Mouse (Mus musculus): ENCODE results near the gene Lrig3. TPM values are rescaled to one million over a fixed set of nuclear protein-coding genes. Genes with fewer than 3 reads are reported as not detected.

The Lrig3 gene
- total RNA-seq, 2 experiments from 2014 or later, result 2.3 to 2.5 TPM

DNA sequence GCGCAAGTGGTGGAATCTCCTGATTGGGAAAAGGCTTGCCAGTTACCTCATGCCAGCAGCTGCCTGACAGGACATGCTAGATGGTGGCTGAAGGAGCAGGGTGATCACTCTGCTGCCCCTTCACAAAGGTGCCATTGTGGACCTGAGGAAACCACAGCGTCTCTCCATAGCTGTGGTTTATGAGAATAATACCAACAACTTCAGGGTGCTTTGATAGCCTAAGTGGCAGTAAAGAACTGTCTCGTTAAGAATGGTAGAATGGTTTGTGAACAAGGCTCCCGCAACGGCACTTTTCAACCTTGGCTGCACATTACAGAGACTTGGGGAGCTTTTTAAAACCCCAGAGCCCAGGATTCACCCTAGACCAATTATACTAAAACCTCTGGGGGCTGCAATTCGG lies 29.7 kb downstream of the Lrig3 start:
- intact Hi-C loops (cut with DNase I), result loop anchor here (2.0 to 10.0 kb wide), 2 partner anchors 211 to 271 kb away; no protein-coding TSS in a partner anchor
- DNase-seq (ENCODE audit: low spot score), result no peak

DNA sequence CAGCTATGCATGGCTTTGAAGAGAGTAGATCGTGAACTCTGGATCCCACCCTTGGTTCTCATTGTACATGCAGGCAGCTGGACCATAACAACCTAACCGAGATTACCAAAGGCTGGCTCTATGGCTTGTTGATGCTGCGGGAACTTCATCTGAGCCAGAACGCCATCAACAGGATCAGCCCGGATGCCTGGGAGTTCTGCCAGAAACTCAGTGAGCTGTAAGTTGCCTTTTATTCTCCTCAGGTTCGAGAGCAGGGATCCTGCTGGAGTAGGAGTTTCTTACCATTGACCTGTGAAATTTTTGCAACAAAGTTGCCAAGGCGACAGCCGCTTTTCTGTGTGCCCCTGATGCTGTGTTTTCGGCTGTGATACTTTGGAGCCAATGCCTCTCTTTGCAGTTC lies 31.0 kb downstream of the Lrig3 start:
- DNase-seq (ENCODE audit: low spot score), result no peak
- intact Hi-C loops (cut with DNase I), result loop anchor here (10.0 kb wide), 1 partner anchor 272 kb away; no protein-coding TSS in a partner anchor

DNA sequence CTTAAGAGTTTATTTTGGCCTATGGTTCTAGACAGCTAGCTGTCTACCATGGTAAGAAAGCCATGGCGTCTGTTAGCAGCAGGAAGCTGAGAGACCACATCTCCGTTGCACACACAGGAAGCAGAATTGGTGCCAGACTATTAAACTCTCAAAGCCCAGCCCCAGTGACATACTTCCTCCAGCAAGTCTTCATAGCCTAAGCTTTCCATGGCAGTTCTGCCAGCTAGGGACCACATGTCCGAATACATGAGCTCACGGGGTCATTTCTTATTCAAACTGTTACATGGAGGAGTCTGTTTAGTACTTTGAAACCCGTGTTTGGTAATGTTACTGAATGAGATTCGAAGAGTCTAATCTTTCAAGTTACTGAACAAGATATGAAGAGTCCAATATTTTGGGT lies 33.6 kb downstream of the Lrig3 start:
- DNase-seq (ENCODE audit: low spot score), result no peak
- intact Hi-C loops (cut with DNase I), result loop anchor here (10.0 kb wide), 1 partner anchor 275 kb away; no protein-coding TSS in a partner anchor

DNA sequence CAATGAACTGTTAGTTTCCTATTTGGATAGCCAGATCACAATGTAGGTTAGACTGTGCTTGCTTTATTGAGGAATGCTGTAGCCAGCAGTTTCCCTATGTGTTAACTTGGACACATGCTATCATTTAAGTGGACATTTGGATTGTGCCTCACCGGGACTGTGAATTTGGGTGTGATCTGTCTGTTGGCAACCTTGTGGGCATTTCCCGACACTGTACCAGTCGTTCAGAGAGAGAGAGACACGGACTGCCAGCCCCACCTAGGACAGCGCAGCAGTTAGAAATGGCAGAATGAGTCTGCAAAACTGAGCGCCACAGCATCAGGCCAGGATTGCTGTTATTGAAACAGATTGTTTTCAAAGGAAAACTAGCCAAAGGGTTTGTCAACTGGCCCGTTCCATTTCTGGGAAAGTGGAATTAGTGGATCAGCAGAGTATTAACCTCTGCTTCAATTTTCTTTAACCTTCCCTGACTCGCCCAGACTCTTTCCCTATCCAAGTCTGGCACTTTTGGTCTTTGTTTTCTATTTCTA lies 35.0 kb downstream of the Lrig3 start:
- intact Hi-C loops (cut with DNase I), result no loop called here
- no peak for DNase-seq (ENCODE audit: low spot score)

DNA sequence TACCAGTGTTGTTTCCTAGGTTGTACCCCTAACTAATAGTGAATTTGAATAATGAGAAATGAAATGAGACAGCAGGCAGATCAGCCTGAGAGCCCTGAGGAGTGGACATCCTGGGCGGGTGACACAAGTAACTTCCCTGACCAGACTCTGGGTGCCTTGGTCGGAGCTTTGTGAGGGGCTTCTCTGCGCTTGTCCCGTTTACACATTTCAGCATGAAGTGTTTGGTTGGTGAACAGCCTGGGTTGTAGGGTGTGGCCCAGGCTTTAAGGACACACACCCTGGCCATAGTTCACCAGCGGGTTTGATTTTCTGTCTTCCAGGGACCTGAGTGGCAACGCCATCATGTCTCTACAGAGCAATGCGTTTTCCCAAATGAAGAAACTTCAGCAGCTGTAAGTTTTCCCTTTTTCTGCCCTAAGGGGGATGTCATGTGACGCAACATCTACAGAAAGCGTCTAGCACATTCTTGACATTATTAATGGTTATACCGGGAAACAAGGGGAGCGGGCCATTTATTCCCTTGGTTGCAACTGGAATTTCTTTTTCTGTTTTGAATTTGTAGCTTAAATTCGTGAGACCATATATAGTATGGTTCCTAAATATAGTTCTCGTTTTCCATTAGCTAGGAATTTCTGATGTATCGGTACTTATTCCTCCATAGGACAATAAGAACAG lies 36.2 kb downstream of the Lrig3 start:
- DNase-seq (ENCODE audit: low spot score), result no peak
- intact Hi-C loops (cut with DNase I), result no loop called here

DNA sequence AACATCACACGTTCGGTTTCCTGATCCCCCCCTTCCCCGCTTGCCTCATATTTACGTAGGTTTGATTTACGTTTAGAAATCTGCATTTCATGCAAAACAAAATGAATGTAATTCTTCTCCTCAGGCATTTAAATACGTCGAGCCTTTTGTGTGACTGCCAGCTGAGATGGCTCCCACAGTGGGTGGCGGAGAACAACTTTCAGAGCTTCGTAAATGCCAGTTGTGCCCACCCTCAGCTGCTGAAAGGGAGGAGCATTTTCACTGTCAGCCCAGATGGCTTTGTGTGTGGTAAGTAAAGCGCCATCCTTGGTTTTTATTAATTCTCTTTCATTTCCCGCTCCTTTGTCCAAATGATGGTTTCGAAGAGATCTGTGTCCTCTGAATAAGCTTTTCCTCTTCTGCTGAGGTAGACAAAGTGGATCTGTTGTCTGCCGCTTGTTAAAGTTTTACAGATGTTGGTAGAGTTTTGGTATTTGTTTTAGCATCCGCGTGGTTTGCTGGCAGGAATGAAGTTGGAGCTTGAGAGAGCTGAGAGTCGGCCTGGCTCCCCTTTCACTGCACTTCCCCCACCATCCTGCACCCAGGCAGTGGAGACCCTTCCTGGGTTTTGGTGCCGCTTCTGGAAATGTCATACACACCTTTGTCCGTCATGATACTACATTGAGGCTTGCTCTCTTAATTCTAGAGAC lies 37.0 kb downstream of the Lrig3 start:
- no peak for DNase-seq (ENCODE audit: low spot score)
- intact Hi-C loops (cut with DNase I), result no loop called here

DNA sequence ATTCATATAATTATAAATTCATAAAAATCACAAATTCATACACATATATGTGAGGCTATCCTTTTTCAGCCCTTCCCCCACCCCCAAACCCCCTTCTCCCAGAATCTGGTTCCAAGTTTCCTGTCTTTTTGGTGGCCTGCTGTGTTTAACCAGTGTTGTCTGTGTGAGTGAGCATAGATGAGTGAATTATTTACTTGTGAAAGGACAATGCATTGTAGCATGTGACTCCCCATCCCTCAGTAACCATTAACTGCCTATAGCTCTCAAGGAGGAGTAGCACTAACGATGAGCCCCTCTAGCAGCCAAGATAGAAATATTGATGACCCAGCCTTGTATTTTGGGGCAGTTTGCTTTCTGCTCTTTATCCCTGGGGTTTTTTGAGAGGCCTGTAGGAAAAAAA lies 37.9 kb downstream of the Lrig3 start:
- intact Hi-C loops (cut with DNase I), result no loop called here
- DNase-seq (ENCODE audit: low spot score), result no peak

DNA sequence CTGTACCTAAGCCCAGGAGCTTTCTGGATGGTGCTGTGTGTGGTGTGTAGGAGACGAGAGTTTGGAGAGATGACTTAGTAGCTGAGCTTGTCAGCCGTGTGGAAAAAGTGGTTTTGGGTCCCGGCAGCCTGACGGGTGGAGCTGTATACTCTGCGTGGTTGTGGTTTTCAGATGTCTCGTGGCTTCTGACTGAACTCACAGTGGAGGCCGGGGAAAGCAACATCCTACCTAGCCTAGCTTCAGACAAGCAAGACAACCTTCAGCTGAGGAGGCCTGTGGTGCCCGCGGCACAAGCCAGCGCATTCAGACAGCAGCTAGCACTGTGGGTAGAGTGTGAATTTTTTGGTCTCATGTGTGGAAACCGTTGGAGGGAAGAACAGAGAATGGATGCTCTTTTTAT lies 47.7 kb downstream of the Lrig3 start:
- intact Hi-C loops (cut with DNase I), result no loop called here
- no peak for DNase-seq (ENCODE audit: low spot score)

DNA sequence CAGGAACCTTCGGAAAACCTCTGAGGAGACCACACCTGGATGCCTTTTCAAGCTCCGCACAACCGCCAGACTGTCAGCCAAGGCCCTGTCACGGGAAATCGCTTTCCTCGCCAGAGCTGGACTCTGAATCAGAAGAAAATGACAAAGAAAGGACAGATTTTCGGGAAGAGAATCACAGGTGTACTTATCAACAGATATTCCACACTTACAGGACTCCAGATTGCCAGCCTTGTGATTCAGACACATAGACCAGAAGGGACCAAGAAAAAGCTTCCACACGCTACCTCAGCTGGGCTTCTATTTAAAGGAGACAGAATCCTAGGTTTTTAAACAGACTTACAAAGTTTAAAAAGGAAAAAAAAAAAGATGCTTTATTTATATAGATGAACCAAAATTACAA lies 48.7 kb downstream of the Lrig3 start:
- no peak for DNase-seq (ENCODE audit: low spot score)
- intact Hi-C loops (cut with DNase I), result no loop called here

DNA sequence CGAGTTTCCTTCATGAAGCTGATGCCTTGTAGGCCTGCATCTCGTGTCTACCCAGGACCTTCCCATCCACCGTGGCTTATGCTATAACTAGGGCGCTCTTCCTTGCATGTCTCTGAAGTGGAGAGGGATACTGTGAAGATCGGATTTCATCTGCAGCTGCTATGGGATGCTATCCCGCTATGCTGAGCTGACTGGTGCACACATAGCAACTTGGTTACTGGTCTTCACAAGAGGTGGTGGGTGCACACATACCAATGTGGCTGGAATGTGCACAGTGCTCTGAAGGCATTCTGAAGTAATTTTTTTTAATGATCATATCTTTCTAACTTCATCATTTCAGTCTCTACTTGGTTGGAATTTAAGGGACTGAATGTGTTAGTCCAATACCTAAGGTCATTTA lies 49.7 kb downstream of the Lrig3 start:
- intact Hi-C loops (cut with DNase I), result no loop called here

DNA sequence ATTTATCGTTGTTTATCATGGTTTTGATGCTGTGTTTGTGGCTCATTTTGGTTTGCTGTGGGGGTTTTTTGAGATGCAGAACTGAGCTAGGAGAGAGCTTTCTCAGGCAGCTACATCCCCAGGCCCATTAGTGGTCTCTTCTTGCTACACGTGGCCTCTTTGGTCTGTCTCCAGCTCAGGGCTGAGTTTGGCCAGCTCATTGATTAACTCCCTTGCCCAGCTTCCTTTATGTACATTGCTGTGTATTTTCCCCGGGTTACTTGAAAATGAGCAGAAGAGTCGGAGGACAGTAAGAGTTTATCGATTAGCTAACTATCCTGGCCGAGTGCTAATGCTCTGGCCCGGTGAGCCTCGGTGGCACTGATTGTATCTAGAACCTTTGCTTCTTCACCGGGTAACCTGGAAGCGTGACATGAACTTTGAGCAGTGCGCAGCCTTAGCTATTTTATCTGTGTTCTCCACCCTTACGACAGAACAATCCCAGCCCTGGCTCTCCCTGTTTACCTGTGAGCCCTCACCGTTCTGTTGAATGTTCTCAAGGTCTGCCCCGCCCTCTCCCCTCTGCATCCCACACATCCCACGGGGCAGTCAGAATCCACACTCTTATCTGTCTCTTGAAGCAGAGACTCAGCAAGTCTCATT lies 53.5 kb downstream of the Lrig3 start:
- intact Hi-C loops (cut with DNase I), result no loop called here
- DNase-seq (ENCODE audit: low spot score), result no peak

More for the DNA sequence above, 49.7 kb downstream of the Lrig3 start:
- no peak for DNase-seq (ENCODE audit: low spot score)

DNA sequence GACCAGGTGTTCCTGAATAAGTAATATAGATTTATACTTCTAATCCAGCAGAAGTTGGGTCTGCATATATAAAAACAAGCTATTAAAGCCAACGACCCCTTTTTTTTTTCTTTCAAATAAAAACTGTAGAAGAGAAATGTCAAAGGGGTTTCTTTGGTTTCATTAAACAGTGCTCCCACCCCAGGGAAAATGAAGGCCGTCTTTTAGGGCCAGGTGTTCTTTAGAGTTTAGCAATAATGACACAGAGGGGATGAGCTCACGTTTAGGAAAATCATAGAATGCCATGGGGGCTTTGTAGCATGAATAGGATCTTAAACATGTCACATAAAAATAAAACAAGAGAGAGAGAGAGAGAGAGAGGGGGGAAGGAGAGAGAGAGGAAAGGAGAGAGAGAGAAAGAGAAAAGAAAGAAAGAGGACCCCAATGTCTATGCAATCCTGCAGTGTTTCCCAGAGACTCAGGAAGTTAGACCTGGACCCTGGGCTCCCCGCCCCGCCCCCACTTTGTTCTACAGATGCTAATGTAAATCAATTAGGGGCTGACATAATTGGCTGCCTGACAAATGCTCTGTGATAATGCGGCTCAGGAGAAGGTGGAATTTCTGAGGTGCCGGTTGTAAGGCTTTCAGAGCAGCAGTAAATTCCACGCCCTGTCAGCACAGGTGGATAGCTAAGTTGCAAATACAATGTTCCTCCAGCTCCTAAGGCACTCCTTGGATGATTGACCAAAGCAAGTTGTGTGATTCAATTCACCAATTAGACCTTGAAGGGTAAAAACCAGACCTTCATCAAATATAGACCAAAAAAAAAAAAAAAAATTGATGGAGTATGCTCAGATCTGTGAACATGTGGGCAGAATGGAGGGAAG lies 62.8 kb downstream of the Lrig3 start:
- intact Hi-C loops (cut with DNase I), result no loop called here

DNA sequence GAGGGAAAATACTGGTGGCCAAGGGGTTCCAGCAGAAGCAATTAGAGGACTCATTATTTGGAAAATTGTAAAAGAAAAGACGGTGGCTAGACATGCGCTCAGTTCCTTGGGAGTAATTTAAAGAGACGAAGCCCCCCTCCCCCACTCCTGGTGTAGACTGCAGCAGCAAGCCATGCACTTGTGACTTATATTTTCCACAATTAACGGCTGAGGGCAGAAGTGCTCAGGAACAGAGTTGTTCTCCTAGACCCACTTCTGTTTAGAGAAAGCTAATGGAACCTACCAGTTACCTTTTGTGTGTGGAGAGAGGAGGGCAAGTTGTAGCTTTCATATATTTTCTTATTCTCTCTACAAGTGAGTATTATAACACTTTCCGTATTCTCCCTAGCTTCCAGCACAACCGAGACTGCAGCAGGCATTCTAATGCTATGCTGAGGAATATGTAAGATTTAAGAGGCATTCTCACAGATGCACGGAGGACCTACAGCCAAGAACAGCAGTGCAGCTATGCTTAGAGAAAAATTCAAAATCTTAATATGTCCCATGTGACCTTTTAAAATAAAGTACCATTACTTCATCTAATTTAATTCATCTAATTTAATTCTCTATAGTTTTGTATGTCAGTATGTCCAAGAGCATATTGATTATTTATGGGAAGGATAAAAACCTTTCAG lies 63.6 kb downstream of the Lrig3 start:
- no peak for DNase-seq (ENCODE audit: low spot score)
- intact Hi-C loops (cut with DNase I), result no loop called here

More for the DNA sequence above, 62.8 kb downstream of the Lrig3 start:
- DNase-seq (ENCODE audit: low spot score), result no peak

DNA sequence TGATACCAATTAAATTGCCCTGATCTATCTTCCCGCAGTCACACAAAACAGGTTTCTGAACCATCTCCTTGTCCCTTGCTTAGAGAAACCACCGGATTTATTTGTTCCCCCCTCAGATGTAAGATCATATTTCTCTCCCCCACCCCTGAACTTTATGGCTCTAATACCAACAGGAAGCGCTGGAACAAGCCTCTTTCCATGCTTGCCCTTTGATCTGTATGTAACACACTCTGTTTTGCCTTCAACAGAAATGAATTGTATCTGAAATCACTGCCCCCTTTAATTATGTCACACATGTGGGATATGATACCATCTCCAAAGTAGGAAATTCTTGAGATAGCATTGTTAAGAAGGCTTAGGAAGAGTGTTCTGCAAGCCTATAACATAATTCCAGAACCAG lies 90.9 kb downstream of the Lrig3 start:
- intact Hi-C loops (cut with DNase I), result no loop called here
- no peak for DNase-seq (ENCODE audit: low spot score)

DNA sequence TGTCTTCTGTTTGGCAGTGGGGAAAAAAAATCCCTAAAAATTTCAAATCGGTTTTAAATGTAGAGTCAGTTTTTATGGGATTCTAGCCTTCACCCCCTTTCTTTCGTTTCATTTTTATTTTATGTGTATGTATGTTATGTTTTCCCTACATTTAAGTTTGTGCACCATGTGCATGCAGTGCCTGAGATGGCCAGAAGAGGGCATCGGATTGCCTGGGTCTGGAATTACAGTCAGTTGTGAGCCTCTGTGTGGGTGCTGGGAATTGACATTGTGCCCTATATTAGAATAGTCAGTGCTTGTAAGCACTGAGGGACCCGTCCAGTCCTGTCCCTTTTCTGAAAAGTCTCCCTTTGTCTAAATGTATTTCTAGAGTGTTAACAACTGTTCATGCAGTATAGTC lies 96.8 kb downstream of the Lrig3 start:
- intact Hi-C loops (cut with DNase I), result no loop called here
- DNase-seq (ENCODE audit: low spot score), result no peak

Small RNA genes within 50 kb of the gene (microRNA-seq; reads per million reads assigned to microRNA genes)
- not detected for gene Gm22183

Data from heart, postnatal 25 days (tissue).